Mouse (Mus musculus): ENCODE data around the gene Akap13. TPM values are rescaled to one million over a fixed set of nuclear protein-coding genes. Genes with fewer than 3 reads are reported as not detected.

Gene Akap13
- polyA plus RNA-seq, 1 experiment from 2014 or later = 31.0 TPM

- DNase-seq (ENCODE audit: low spot score) (no peak), ATAC-seq (replicated peaks; ENCODE audit: low FRiP score) (no peak)
- no peaks in the 10 kb centered on the region for H3K4me1 ChIP-seq (replicated peaks; ENCODE audit: control insufficient read depth, insufficient read depth, low read length)
- no peaks in the 10 kb centered on the region for H3K36me3 ChIP-seq (ENCODE audit: control insufficient read depth, insufficient read depth, low read length)
- H3K4me2 ChIP-seq (ENCODE audit: low read depth, low read length, severe bottlenecking) = no peak overlapping the region
- no peak overlapping the region for H3K27ac ChIP-seq (ENCODE audit: low read depth, low read length)
- H3K9me3 ChIP-seq (ENCODE audit: control insufficient read depth, low read length) = no peaks in the 10 kb centered on the region
- H3K27me3 ChIP-seq (ENCODE audit: control insufficient read depth, insufficient read depth, low read length) = no peaks in the 10 kb centered on the region
- no peak overlapping the region for H3K9ac ChIP-seq (ENCODE audit: low read length)
- WGBS = 85% methylated on average over 2 of the region's 2 CpGs
- no peak overlapping the region for H3K4me3 ChIP-seq (ENCODE audit: low read depth, low read length)
Measured at GRCm38 (mm10) chr7:75711436-75711835, 256.1 kb downstream of the Akap13 start.

DNA sequence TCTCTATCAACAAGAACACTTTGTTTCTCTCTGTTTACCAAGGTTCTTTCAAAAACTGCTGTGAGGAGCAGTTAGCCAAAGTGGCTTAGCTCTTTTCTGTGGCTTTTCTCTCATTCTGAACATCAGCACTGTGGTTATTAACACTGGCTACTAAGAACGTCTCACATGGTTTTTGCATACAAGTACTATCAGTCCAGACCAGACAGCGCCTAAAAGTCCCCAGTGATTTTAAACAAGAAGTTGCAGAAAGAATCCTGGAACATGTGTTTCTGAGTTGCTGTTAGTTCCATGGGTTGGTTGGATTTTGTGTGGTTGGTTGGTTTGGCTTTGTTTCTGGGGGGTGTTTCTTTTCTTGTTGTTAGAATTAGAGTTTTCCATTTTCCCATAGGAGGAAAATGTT is 257.5 kb downstream of the Akap13 start:
- WGBS = 70% methylated on average over 2 of the region's 2 CpGs
- H3K9ac ChIP-seq (ENCODE audit: low read length) = no peak overlapping the region
- no peak for ATAC-seq (replicated peaks; ENCODE audit: low FRiP score)
- no peaks in the 10 kb centered on the region for H3K9me3 ChIP-seq (ENCODE audit: control insufficient read depth, low read length)
- no peak for DNase-seq (ENCODE audit: low spot score)
- no peak overlapping the region for H3K27ac ChIP-seq (ENCODE audit: low read depth, low read length)
- no peaks in the 10 kb centered on the region for H3K4me1 ChIP-seq (replicated peaks; ENCODE audit: control insufficient read depth, insufficient read depth, low read length)
- no peaks in the 10 kb centered on the region for H3K27me3 ChIP-seq (ENCODE audit: control insufficient read depth, insufficient read depth, low read length)
- no peak overlapping the region for H3K4me2 ChIP-seq (ENCODE audit: low read depth, low read length, severe bottlenecking)
- H3K36me3 ChIP-seq (ENCODE audit: control insufficient read depth, insufficient read depth, low read length) = no peaks in the 10 kb centered on the region
- no peak overlapping the region for H3K4me3 ChIP-seq (ENCODE audit: low read depth, low read length)

- no peaks in the 10 kb centered on the region for H3K4me1 ChIP-seq (replicated peaks; ENCODE audit: control insufficient read depth, insufficient read depth, low read length)
- WGBS = 91% methylated on average over 5 of the region's 5 CpGs
- no peaks in the 10 kb centered on the region; the same call in 1 of the 2 replicates for H3K36me3 ChIP-seq (ENCODE audit: control insufficient read depth, insufficient read depth, low read length)
- H3K27me3 ChIP-seq (ENCODE audit: control insufficient read depth, insufficient read depth, low read length) = no peaks in the 10 kb centered on the region
- no peak overlapping the region for H3K9ac ChIP-seq (ENCODE audit: low read length)
- H3K9me3 ChIP-seq (ENCODE audit: control insufficient read depth, low read length) = no peaks in the 10 kb centered on the region
- ATAC-seq (replicated peaks; ENCODE audit: low FRiP score) = no peak
- no peak overlapping the region for H3K4me3 ChIP-seq (ENCODE audit: low read depth, low read length)
- DNase-seq (ENCODE audit: low spot score) = no peak
- H3K27ac ChIP-seq (ENCODE audit: low read depth, low read length) = no peak overlapping the region
- no peak overlapping the region for H3K4me2 ChIP-seq (ENCODE audit: low read depth, low read length, severe bottlenecking)
Measured at GRCm38 (mm10) chr7:75713959-75714358, 258.6 kb downstream of the Akap13 start.

- Histone ChIP-seq H3K27me3 (ENCODE audit: control insufficient read depth, insufficient read depth, low read length) (no peaks in the 10 kb centered on the region), H3K9me3 (ENCODE audit: control insufficient read depth, low read length) (no peaks in the 10 kb centered on the region), H3K4me1 (replicated peaks; ENCODE audit: control insufficient read depth, insufficient read depth, low read length) (no peaks in the 10 kb centered on the region), H3K27ac (ENCODE audit: low read depth, low read length) (no peak overlapping the region), H3K4me3 (ENCODE audit: low read depth, low read length) (no peak overlapping the region), H3K9ac (ENCODE audit: low read length) (no peak overlapping the region), H3K4me2 (ENCODE audit: low read depth, low read length, severe bottlenecking) (no peak overlapping the region), H3K36me3 (ENCODE audit: control insufficient read depth, insufficient read depth, low read length) (no peaks in the 10 kb centered on the region; the same call in 1 of the 2 replicates)
- WGBS = 95% methylated on average over 4 of the region's 4 CpGs
- DNase-seq (ENCODE audit: low spot score) (no peak), ATAC-seq (replicated peaks; ENCODE audit: low FRiP score) (no peak)
Measured at GRCm38 (mm10) chr7:75715026-75715425, 259.7 kb downstream of the Akap13 start.

DNA sequence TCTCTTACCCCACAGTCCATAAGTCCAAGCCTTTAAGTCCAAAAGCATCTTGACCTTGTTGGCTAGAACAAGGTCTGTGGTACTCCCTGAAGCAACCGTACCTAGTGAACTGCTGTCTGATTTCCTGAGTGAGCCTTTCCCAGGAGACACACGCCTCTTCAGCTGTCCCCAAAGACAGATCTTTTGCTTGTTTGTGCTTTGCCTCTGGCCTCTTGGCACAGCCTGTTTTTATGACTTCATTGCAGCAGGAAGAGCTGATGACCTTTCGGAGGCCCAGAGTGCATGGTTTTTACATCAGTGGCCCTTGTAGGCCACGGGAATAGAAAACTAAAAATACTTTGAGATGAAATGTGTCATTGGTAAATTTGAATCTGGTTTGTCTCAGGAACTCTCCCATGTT is 260.6 kb downstream of the Akap13 start:
- Histone ChIP-seq H3K9me3 (ENCODE audit: control insufficient read depth, low read length) (no peaks in the 10 kb centered on the region), H3K9ac (ENCODE audit: low read length) (no peak overlapping the region), H3K4me3 (ENCODE audit: low read depth, low read length) (no peak overlapping the region), H3K4me1 (replicated peaks; ENCODE audit: control insufficient read depth, insufficient read depth, low read length) (no peaks in the 10 kb centered on the region), H3K27ac (ENCODE audit: low read depth, low read length) (no peak overlapping the region), H3K4me2 (ENCODE audit: low read depth, low read length, severe bottlenecking) (no peak overlapping the region), H3K36me3 (ENCODE audit: control insufficient read depth, insufficient read depth, low read length) (no peaks in the 10 kb centered on the region; the same call in 1 of the 2 replicates), H3K27me3 (ENCODE audit: control insufficient read depth, insufficient read depth, low read length) (no peaks in the 10 kb centered on the region)
- no peak for DNase-seq (ENCODE audit: low spot score)
- WGBS = 92% methylated on average over 4 of the region's 4 CpGs
- ATAC-seq (replicated peaks; ENCODE audit: low FRiP score) = no peak

- Histone ChIP-seq H3K27me3 (ENCODE audit: control insufficient read depth, insufficient read depth, low read length) (no peaks in the 10 kb centered on the region), H3K36me3 (ENCODE audit: control insufficient read depth, insufficient read depth, low read length) (no peaks in the 10 kb centered on the region; the same call in 1 of the 2 replicates), H3K4me1 (replicated peaks; ENCODE audit: control insufficient read depth, insufficient read depth, low read length) (no peaks in the 10 kb centered on the region), H3K4me2 (ENCODE audit: low read depth, low read length, severe bottlenecking) (no peak overlapping the region), H3K4me3 (ENCODE audit: low read depth, low read length) (no peak overlapping the region), H3K9ac (ENCODE audit: low read length) (no peak overlapping the region), H3K9me3 (ENCODE audit: control insufficient read depth, low read length) (no peaks in the 10 kb centered on the region), H3K27ac (ENCODE audit: low read depth, low read length) (no peak overlapping the region)
- no peak for DNase-seq (ENCODE audit: low spot score)
- ATAC-seq (replicated peaks; ENCODE audit: low FRiP score) = no peak
Measured at GRCm38 (mm10) chr7:75717349-75717748, 262.0 kb downstream of the Akap13 start.

DNA sequence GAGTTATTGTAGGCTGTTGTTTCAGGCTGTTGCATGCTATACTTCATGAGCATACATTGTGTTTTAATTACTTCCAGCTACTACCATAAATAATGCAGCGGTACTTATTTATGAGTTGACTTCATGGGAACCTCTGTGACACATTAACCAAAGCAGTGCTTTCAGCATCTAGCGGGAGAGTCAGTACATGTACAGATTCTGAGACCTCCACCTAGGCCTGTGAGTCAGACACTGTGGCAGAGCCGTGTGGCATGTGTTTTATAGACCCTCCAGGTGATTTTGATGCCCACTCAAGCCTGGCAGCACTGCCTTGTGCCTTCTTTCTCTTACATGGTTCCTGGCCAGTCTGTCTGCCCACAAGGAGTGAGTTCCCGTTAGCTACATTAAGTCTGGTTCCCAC is 266.0 kb downstream of the Akap13 start:
- H3K9ac ChIP-seq (ENCODE audit: low read length) = no peak overlapping the region
- no peaks in the 10 kb centered on the region for H3K9me3 ChIP-seq (ENCODE audit: control insufficient read depth, low read length)
- H3K27me3 ChIP-seq (ENCODE audit: control insufficient read depth, insufficient read depth, low read length) = no peaks in the 10 kb centered on the region
- no peak overlapping the region for H3K27ac ChIP-seq (ENCODE audit: low read depth, low read length)
- H3K36me3 ChIP-seq (ENCODE audit: control insufficient read depth, insufficient read depth, low read length) = no peaks in the 10 kb centered on the region; the same call in 1 of the 2 replicates
- no peak overlapping the region for H3K4me2 ChIP-seq (ENCODE audit: low read depth, low read length, severe bottlenecking)
- no peaks in the 10 kb centered on the region for H3K4me1 ChIP-seq (replicated peaks; ENCODE audit: control insufficient read depth, insufficient read depth, low read length)
- WGBS = 96% methylated on average over 4 of the region's 4 CpGs
- H3K4me3 ChIP-seq (ENCODE audit: low read depth, low read length) = no peak overlapping the region
- ATAC-seq (replicated peaks; ENCODE audit: low FRiP score) = no peak
- no peak for DNase-seq (ENCODE audit: low spot score)

DNA sequence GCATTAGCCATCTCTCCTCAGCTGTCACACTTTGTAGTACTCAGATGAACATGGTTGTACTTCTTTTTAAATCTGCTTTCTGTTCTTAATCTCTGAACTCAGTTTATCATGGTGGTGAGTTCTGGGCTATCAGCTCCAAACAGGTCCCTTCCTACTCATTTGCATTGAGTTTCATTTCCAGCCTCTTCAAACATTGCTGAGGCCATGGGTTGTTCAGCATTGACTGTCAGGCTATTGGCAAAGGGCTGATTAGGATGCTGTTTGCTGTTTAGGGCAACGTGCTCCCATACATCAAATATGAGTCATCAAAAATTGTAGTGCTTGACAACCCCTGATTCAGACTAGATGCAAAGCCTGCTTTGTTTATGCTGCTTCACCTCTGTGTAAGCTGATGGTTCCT is 268.7 kb downstream of the Akap13 start:
- no peak overlapping the region for H3K27ac ChIP-seq (ENCODE audit: low read depth, low read length)
- no peak overlapping the region for H3K4me3 ChIP-seq (ENCODE audit: low read depth, low read length)
- H3K36me3 ChIP-seq (ENCODE audit: control insufficient read depth, insufficient read depth, low read length) = peaks cover 2% of the 10 kb centered on the region; the same call in 1 of the 2 replicates
- no peak overlapping the region for H3K9ac ChIP-seq (ENCODE audit: low read length)
- DNase-seq (ENCODE audit: low spot score) = no peak
- H3K4me2 ChIP-seq (ENCODE audit: low read depth, low read length, severe bottlenecking) = no peak overlapping the region
- H3K27me3 ChIP-seq (ENCODE audit: control insufficient read depth, insufficient read depth, low read length) = no peaks in the 10 kb centered on the region
- no peaks in the 10 kb centered on the region for H3K4me1 ChIP-seq (replicated peaks; ENCODE audit: control insufficient read depth, insufficient read depth, low read length)
- H3K9me3 ChIP-seq (ENCODE audit: control insufficient read depth, low read length) = no peaks in the 10 kb centered on the region
- no peak for ATAC-seq (replicated peaks; ENCODE audit: low FRiP score)
- WGBS = 98% methylated on average over 1 of the region's 1 CpGs

DNA sequence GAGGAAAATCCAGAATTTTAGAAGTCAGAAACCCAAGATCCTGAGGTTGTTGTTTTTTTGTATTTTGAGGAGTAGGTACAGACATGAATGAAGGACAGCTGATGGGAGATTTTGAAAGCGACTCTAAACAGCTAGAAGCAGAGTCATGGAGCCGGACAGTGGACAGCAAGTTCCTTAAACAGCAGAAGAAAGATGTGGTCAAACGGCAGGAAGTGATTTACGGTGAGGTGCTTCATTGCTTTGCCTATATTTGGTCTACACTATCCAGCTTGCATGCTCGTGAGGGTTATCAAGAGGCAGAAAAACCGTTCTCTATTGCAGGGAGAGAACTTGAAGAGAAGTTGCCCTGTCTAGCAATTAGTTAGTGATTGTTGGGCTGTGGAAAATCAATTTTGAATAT is 270.6 kb downstream of the Akap13 start:
- peaks cover 2% of the 10 kb centered on the region; the same call in 1 of the 2 replicates for H3K36me3 ChIP-seq (ENCODE audit: control insufficient read depth, insufficient read depth, low read length)
- 92% methylated on average over 6 of the region's 6 CpGs for WGBS

More for the DNA sequence above, 270.6 kb downstream of the Akap13 start:
- no peak overlapping the region for H3K27ac ChIP-seq (ENCODE audit: low read depth, low read length)
- H3K9me3 ChIP-seq (ENCODE audit: control insufficient read depth, low read length) = no peaks in the 10 kb centered on the region
- no peak overlapping the region for H3K4me2 ChIP-seq (ENCODE audit: low read depth, low read length, severe bottlenecking)
- no peak for ATAC-seq (replicated peaks; ENCODE audit: low FRiP score)
- DNase-seq (ENCODE audit: low spot score) = no peak
- no peak overlapping the region for H3K4me3 ChIP-seq (ENCODE audit: low read depth, low read length)
- no peaks in the 10 kb centered on the region for H3K27me3 ChIP-seq (ENCODE audit: control insufficient read depth, insufficient read depth, low read length)
- no peaks in the 10 kb centered on the region for H3K4me1 ChIP-seq (replicated peaks; ENCODE audit: control insufficient read depth, insufficient read depth, low read length)
- H3K9ac ChIP-seq (ENCODE audit: low read length) = no peak overlapping the region

All from forebrain, embryonic 11.5 days (tissue).